Mouse (Mus musculus): ENCODE results near the gene Vav3.

- TF ChIP-seq CTCF (IDR thresholded peaks at IDR 0.05; ENCODE audit: control insufficient read depth, insufficient read depth, insufficient read length) (no peak), USF1 (IDR thresholded peaks at IDR 0.05; ENCODE audit: low read depth) (no peak), MAX (IDR thresholded peaks at IDR 0.05) (no peak)
Observed at GRCm38 (mm10) chr3:109711751-109712150, 371.3 kb downstream of the Vav3 start.

All from C2C12 (cell line).